In the genomic region with DNA sequence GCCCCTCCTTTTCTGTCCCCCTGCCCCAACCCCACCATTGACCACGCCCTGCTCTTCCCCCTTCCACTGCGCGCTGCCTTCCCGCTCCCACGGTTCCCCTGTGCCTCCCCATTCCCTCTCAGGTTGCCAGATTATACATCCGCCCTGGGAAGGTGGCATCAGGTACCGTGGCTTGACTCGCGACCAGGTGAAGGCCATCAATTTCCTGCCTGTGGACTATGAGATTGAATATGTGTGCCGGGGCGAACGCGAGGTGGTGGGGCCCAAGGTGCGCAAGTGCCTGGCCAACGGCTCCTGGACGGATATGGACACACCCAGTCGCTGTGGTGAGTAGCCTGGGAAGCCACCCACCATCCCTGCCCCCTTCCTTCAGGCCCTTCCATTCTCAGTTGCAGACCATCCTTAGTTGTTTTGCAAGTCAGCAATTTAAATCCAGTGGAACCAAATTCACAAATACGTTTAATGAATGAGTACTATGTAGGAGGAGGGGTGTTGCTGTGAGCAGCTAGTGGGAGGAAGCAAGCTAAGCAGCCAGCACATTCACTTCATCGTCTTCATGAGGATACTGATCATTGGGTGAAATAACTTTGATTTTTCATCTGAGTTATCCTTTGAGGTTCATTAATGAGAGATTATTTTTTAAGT, we compare ENCODE assay signal across 8 mouse cellular contexts. TPM values are rescaled to one million over a fixed set of nuclear protein-coding genes. Genes with fewer than 3 reads are reported as not detected.
DNase-seq lines count a peak whose midpoint lies in the region; ATAC-seq and TF ChIP-seq lines count a peak whose summit lies in the region.

No protein-coding gene starts in this region.

- no peaks in the 10 kb centered on the region for H3K36me3 ChIP-seq in embryonic facial prominence, embryonic 11.5 days (replicated peaks; ENCODE audit: control insufficient read depth, insufficient read depth, low read depth, low read length)
- H3K36me3 ChIP-seq in intestine, postnatal 0 days (ENCODE audit: control insufficient read depth, insufficient read depth): no peaks in the 10 kb centered on the region
- no peaks in the 10 kb centered on the region for H3K36me3 ChIP-seq in stomach, embryonic 16.5 days (ENCODE audit: control insufficient read depth, insufficient read depth, low read length)

- H3K9me3 ChIP-seq in embryonic facial prominence, embryonic 11.5 days (replicated peaks; ENCODE audit: control insufficient read depth, low read length): no peaks in the 10 kb centered on the region
- no peaks in the 10 kb centered on the region for H3K9me3 ChIP-seq in intestine, postnatal 0 days (ENCODE audit: control insufficient read depth)
- no peaks in the 10 kb centered on the region for H3K9me3 ChIP-seq in stomach, embryonic 16.5 days (replicated peaks; ENCODE audit: control insufficient read depth, low read length)

- peak; percentile 3 for DNase-seq in lung, postnatal 10 days
- no peak for DNase-seq in lung, adult 18-20 months
- peak; percentile 8 for DNase-seq in embryonic facial prominence, embryonic 11.5 days (ENCODE audit: low spot score)
- no peak for DNase-seq in retina, embryonic 14.5 days (ENCODE audit: low spot score)
- no peak for DNase-seq in spleen, postnatal 14 days (ENCODE audit: low spot score in 2 of 2)
- DNase-seq in c-Kit-positive CD71-positive TER-119-positive erythroid progenitor cells, embryonic 14.5 days (ENCODE audit: low spot score): no peak

- TF ChIP-seq CTCF in intestine, postnatal 0 days (IDR thresholded peaks at IDR 0.05; ENCODE audit: low read depth): no peak

- H3K9ac ChIP-seq in embryonic facial prominence, embryonic 11.5 days (replicated peaks; ENCODE audit: low read length): peak overlapping the region; percentile 34
- no peak overlapping the region for H3K9ac ChIP-seq in intestine, postnatal 0 days (ENCODE audit: low read depth, low read length)
- H3K9ac ChIP-seq in stomach, embryonic 16.5 days (ENCODE audit: low read length): peak overlapping the region; percentile 96; the same call in 1 of the 2 replicates

- H3K4me3 ChIP-seq in embryonic facial prominence, embryonic 11.5 days (ENCODE audit: low read depth, low read length): peak overlapping the region; percentile 88
- H3K4me3 ChIP-seq in intestine, postnatal 0 days (ENCODE audit: low read depth, low read length): no peak overlapping the region
- H3K4me3 ChIP-seq in stomach, embryonic 16.5 days (replicated peaks; ENCODE audit: low read length): peak overlapping the region; percentile 86

- whole genome bisulfite sequencing in embryonic facial prominence, embryonic 11.5 days: 13% methylated on average over 19 of the region's 19 CpGs
- WGBS in intestine, postnatal 0 days: 37% methylated on average over 19 of the region's 19 CpGs
- 25% methylated on average over 19 of the region's 19 CpGs for WGBS in stomach, embryonic 16.5 days

- H3K4me2 ChIP-seq in embryonic facial prominence, embryonic 11.5 days (ENCODE audit: low read depth, low read length): peak overlapping the region; percentile 87
- H3K4me2 ChIP-seq in intestine, postnatal 0 days (replicated peaks; ENCODE audit: low read depth): peak overlapping the region; percentile 97
- H3K4me2 ChIP-seq in stomach, embryonic 16.5 days (ENCODE audit: low read depth, low read length): peak overlapping the region; percentile 75

- no peak overlapping the region for H3K27ac ChIP-seq in embryonic facial prominence, embryonic 11.5 days (replicated peaks; ENCODE audit: low read depth, low read length)
- no peak overlapping the region for H3K27ac ChIP-seq in intestine, postnatal 0 days (ENCODE audit: low read depth, low read length)
- no peak overlapping the region for H3K27ac ChIP-seq in stomach, embryonic 16.5 days (ENCODE audit: low read length)

- no peak for ATAC-seq in embryonic facial prominence, embryonic 11.5 days (replicated peaks; ENCODE audit: insufficient number of reproducible peaks, low FRiP score, low TSS enrichment, low read depth)
- no peak for ATAC-seq in intestine, postnatal 0 days
- ATAC-seq in stomach, embryonic 16.5 days (ENCODE audit: insufficient read depth, low FRiP score): no peak

- no peaks in the 10 kb centered on the region for H3K27me3 ChIP-seq in embryonic facial prominence, embryonic 11.5 days (ENCODE audit: control insufficient read depth, insufficient read depth, low read length)
- H3K27me3 ChIP-seq in intestine, postnatal 0 days (replicated peaks; ENCODE audit: control insufficient read depth, insufficient read depth, low read length): peaks cover 9% of the 10 kb centered on the region; the same call in 1 of the 2 replicates
- H3K27me3 ChIP-seq in stomach, embryonic 16.5 days (ENCODE audit: control insufficient read depth, insufficient read depth, low read length): no peaks in the 10 kb centered on the region

- H3K4me1 ChIP-seq in embryonic facial prominence, embryonic 11.5 days (ENCODE audit: control insufficient read depth, insufficient read depth, low read length): peaks cover 4% of the 10 kb centered on the region; the same call in 1 of the 2 replicates
- H3K4me1 ChIP-seq in intestine, postnatal 0 days (replicated peaks; ENCODE audit: control insufficient read depth, insufficient read depth, low read length): peaks cover 7% of the 10 kb centered on the region; the same call in 1 of the 2 replicates
- H3K4me1 ChIP-seq in stomach, embryonic 16.5 days (ENCODE audit: control insufficient read depth, insufficient read depth, low read length): peaks cover 36% of the 10 kb centered on the region

RNA-seq across cellular contexts. Expression of a gene that starts 1.7 kb away (rescaled TPM):
- 6.1 and 8.9 TPM in 2 replicates for polyA plus RNA-seq in embryonic facial prominence, embryonic 11.5 days (2014; fragmentation: Nextera tagmentation; extraction: Ambion mirVana)
- 4.1 and 4.4 TPM in 2 replicates for polyA plus RNA-seq in intestine, postnatal 0 days (2015; fragmentation: Nextera tagmentation; extraction: Ambion mirVana)
- polyA plus RNA-seq in stomach, embryonic 16.5 days (2015; fragmentation: Nextera tagmentation; extraction: Ambion mirVana): 7.2 and 7.5 TPM in 2 replicates

RNA-seq across cellular contexts. Expression of a gene that starts 24.3 kb away (rescaled TPM):
- polyA plus RNA-seq in embryonic facial prominence, embryonic 11.5 days (2014; fragmentation: Nextera tagmentation; extraction: Ambion mirVana): 0.20 TPM in 1 of 2 replicates, not detected in the other
- polyA plus RNA-seq in intestine, postnatal 0 days (2015; fragmentation: Nextera tagmentation; extraction: Ambion mirVana): not detected in 2 replicates
- 0.21 TPM in 1 of 2 replicates, not detected in the other for polyA plus RNA-seq in stomach, embryonic 16.5 days (2015; fragmentation: Nextera tagmentation; extraction: Ambion mirVana)

RNA-seq across cellular contexts. Expression of a gene that starts 40.8 kb away (rescaled TPM):
- polyA plus RNA-seq in embryonic facial prominence, embryonic 11.5 days (2014; fragmentation: Nextera tagmentation; extraction: Ambion mirVana): not detected in 2 replicates
- not detected in 2 replicates for polyA plus RNA-seq in intestine, postnatal 0 days (2015; fragmentation: Nextera tagmentation; extraction: Ambion mirVana)
- not detected in 2 replicates for polyA plus RNA-seq in stomach, embryonic 16.5 days (2015; fragmentation: Nextera tagmentation; extraction: Ambion mirVana)

RNA-seq across cellular contexts. Expression of a gene that starts 46.5 kb away (rescaled TPM):
- 102 and 110 TPM in 2 replicates for polyA plus RNA-seq in embryonic facial prominence, embryonic 11.5 days (2014; fragmentation: Nextera tagmentation; extraction: Ambion mirVana)
- 8.6 and 9.0 TPM in 2 replicates for polyA plus RNA-seq in intestine, postnatal 0 days (2015; fragmentation: Nextera tagmentation; extraction: Ambion mirVana)
- polyA plus RNA-seq in stomach, embryonic 16.5 days (2015; fragmentation: Nextera tagmentation; extraction: Ambion mirVana): 40.9 and 50.3 TPM in 2 replicates

RNA-seq across cellular contexts. Expression of a gene that starts 50.6 kb away (rescaled TPM):
- not detected in 2 replicates for polyA plus RNA-seq in embryonic facial prominence, embryonic 11.5 days (2014; fragmentation: Nextera tagmentation; extraction: Ambion mirVana)
- polyA plus RNA-seq in intestine, postnatal 0 days (2015; fragmentation: Nextera tagmentation; extraction: Ambion mirVana): not detected in 2 replicates
- not detected in 2 replicates for polyA plus RNA-seq in stomach, embryonic 16.5 days (2015; fragmentation: Nextera tagmentation; extraction: Ambion mirVana)

Comparison
In these comparisons a context has a peak if more than half of its experiments do, and no peak if none do; other contexts are left out.
1. DNase-seq: peak in lung, postnatal 10 days (single experiment) and embryonic facial prominence, embryonic 11.5 days (single experiment); none in lung, adult 18-20 months (0 of 2), retina, embryonic 14.5 days (single experiment), spleen, postnatal 14 days (0 of 2) and c-Kit-positive CD71-positive TER-119-positive erythroid progenitor cells, embryonic 14.5 days (single experiment).
2. Peak in every context shown above with its lines, with median percentiles within 50 percentile points of each other: H3K4me2 ChIP-seq.